Mouse (Mus musculus): ENCODE measurements around the gene Tec.

GRCm38 (mm10) chr5:72791386-72791785, 76.9 kb downstream of the Tec start:
- TF ChIP-seq EP300 (optimal IDR thresholded peaks at IDR 0.05) (no peak), CTCF (IDR thresholded peaks at IDR 0.05; ENCODE audit: low read depth) (no peak)

Data from stomach, postnatal 0 days (tissue).